Mouse (Mus musculus): Measurements from ENCODE around the gene Adat3. TPM values are rescaled to one million over a fixed set of nuclear protein-coding genes. Genes with fewer than 3 reads are reported as not detected.
"Not testable (repeated sequence)": the region's sequence is repeated elsewhere in the genome, so short reads cannot be mapped to it uniquely, and the experiment has no call there.

The Adat3 gene
- polyA plus RNA-seq, 1 experiment from 2014 or later, result 10.8 TPM

DNA sequence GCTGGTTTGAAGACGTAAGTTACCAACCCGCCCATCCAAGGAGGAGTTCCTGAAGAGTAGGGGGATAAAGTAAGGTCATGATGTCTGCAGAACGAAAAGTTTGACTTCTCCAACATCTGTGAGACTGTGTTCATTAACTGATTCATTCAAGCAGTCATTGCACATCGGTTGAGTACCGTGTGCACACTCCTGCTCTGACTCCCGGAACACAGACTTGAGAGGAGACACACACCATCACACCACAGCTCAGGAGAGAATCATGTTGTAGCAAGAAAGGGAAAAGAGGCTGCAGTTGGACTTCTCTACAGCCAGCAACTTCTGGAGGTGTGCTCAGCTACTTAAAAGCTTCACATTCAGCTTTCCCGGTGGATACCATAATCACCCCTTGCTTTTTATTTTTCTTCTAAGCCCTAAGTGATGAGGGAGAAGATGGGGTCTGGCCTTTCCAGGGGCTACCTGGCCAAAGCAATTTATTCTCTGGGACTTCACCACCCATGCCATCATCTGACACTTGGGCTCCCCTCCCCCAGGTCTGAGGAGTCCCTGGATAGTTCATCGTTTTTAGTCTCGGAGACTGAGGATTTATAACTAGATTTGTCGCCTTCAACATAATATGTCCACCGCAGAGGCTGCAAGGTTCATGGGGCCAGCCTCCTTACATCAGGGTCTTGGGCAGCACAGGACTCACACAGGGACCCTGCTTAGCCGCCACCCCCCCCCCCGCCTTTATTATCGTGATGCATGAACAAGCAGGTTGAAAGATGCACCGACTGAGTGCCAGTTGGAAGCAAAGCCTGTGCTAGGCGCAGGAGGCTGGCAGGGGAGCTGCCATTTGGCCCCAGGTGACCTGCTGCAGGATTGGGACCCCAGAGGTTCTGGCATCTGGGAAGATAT is 18.4 kb downstream of the Adat3 start:
- DNase-seq (ENCODE audit: low spot score), result no peak
- H3K9me3 ChIP-seq (replicated peaks), result no peaks in the 10 kb centered on the region
- H3K36me3 ChIP-seq, result peaks cover 18% of the 10 kb centered on the region
- H3K4me3 ChIP-seq, result peak overlapping the region; percentile 92
- H3K4me1 ChIP-seq, result peaks cover 50% of the 10 kb centered on the region
- H3K27me3 ChIP-seq (ENCODE audit: low read depth, poor library complexity, severe bottlenecking), result no peaks in the 10 kb centered on the region
- 59% methylated on average over 16 of the region's 16 CpGs for WGBS
- H3K27ac ChIP-seq (replicated peaks), result peak overlapping the region; percentile 95

DNA sequence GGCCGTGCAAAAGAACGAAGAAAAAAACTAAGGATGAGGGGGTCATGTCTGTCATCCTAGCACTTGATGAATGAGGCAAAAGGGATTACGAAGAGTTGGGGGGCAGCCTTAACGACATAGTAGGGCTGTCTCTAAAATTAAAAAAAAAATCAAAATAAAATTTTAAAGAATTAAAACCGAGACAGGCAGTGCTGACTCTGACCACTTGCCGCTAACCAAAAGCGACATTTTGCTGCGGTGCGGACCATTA is 18.9 kb downstream of the Adat3 start:
- H3K4me3 ChIP-seq, result peak overlapping the region; percentile 92
- WGBS, result 7% methylated on average over 9 of the region's 9 CpGs
- peak overlapping the region; percentile 95 for H3K27ac ChIP-seq (replicated peaks)
- no peaks in the 10 kb centered on the region for H3K9me3 ChIP-seq (replicated peaks)
- H3K27me3 ChIP-seq (ENCODE audit: low read depth, poor library complexity, severe bottlenecking), result no peaks in the 10 kb centered on the region
- H3K4me1 ChIP-seq, result peaks cover 53% of the 10 kb centered on the region
- H3K36me3 ChIP-seq, result peaks cover 12% of the 10 kb centered on the region
- no peak for DNase-seq (ENCODE audit: low spot score)

- peaks cover 53% of the 10 kb centered on the region for H3K4me1 ChIP-seq
- WGBS, result under 1% methylated on average over 64 of the region's 64 CpGs
- H3K27ac ChIP-seq (replicated peaks), result peak overlapping the region; percentile 95
- H3K4me3 ChIP-seq, result peak overlapping the region; percentile 92
- H3K27me3 ChIP-seq (ENCODE audit: low read depth, poor library complexity, severe bottlenecking), result no peaks in the 10 kb centered on the region
- H3K9me3 ChIP-seq (replicated peaks), result no peaks in the 10 kb centered on the region
- H3K36me3 ChIP-seq, result peaks cover 12% of the 10 kb centered on the region
- peak; percentile 99 for DNase-seq (ENCODE audit: low spot score)
Observed at GRCm38 (mm10) chr10:80621940-80622660, 19.4 kb downstream of the Adat3 start.

DNA sequence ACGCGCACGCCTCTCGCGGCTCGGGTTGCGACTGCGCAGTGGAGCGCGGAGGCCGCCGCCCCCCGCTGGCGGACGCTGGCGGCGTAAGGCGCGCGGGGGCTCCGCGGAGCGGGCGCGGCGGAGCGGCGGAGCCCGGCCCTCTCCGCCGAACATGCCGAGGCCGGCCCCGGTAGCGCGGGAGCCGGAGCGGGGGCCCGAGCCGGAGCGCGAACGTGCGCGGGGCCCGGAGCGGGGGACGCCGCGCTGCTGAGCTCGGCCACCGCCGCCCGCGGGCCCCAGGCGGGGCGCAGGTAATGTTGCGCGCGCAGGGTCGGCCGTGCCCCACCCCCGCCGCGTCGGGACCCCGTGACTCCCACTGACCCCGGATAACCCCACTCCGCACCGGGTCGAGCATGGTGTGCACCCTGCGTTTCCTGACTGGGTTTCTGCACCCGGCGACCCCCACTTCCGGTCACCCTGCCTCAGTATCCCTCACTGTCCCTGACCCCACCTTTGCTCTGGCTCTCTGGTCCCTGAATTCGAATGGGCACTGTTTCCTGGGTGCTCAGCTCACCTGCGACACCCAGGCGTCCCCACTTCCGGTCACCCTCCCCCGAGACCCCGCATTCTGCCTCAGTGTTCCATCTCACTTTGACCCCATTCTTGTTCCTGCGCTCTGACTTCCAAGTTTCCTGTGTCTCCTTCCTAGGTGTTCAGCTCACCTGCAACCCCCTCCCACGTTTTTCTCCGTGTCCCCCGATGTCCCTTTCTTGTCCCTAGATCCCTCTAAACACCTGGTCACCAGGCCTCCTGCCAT is 20.2 kb downstream of the Adat3 start, which contains the start of gene Csnk1g2:
Gene Csnk1g2 (plus strand): TSS at position 178 of the 796 bp plus-strand sequence.
- peak; percentile 40 for DNase-seq (ENCODE audit: low spot score)
- peak within 1 kb of the TSS; percentile 95 for H3K27ac ChIP-seq (replicated peaks)
- peaks cover 15% of the 10 kb centered on the region for H3K36me3 ChIP-seq
- peak within 1 kb of the TSS; percentile 92 for H3K4me3 ChIP-seq
- H3K4me1 ChIP-seq, result peaks cover 60% of the 10 kb centered on the region
- H3K27me3 ChIP-seq (ENCODE audit: low read depth, poor library complexity, severe bottlenecking), result no peaks in the 10 kb centered on the region
- under 1% methylated on average over 82 of the region's 85 CpGs for WGBS
- no peaks in the 10 kb centered on the region for H3K9me3 ChIP-seq (replicated peaks)

GRCm38 (mm10) chr10:80623457-80624191 is 20.9 kb downstream of the Adat3 start:
- Histone ChIP-seq H3K36me3 (peaks cover 15% of the 10 kb centered on the region), H3K4me3 (peak overlapping the region; percentile 92), H3K27ac (replicated peaks) (peak overlapping the region; percentile 95), H3K4me1 (peaks cover 68% of the 10 kb centered on the region), H3K27me3 (ENCODE audit: low read depth, poor library complexity, severe bottlenecking) (no peaks in the 10 kb centered on the region), H3K9me3 (replicated peaks) (no peaks in the 10 kb centered on the region)
- 22% methylated on average over 15 of the region's 15 CpGs for WGBS
- DNase-seq (ENCODE audit: low spot score), result peak; percentile 53

DNA sequence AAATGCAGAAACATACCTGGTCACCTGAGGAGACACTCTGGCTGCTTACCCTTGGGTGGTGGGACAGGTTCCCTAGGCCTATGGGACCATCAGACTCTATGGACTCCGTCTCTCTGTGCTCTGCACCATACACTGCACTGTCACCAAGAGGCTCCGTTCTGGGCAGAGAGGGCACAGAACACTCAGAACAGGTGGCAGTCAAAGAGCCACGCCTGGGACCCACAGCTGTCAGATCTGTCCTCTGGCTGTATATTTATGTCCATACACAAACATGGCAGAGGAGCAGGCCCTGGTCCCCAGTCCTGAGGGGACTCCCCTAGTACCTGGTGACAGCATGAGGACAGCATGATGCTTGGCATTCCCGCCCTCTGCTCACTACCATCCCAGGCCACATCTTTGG is 23.1 kb downstream of the Adat3 start:
- Histone ChIP-seq H3K27me3 (ENCODE audit: low read depth, poor library complexity, severe bottlenecking) (no peaks in the 10 kb centered on the region), H3K36me3 (peaks cover 33% of the 10 kb centered on the region), H3K4me3 (peak overlapping the region; percentile 3; the same call in 1 of the 2 replicates), H3K9me3 (replicated peaks) (no peaks in the 10 kb centered on the region), H3K4me1 (peaks cover 63% of the 10 kb centered on the region), H3K27ac (replicated peaks) (no peak overlapping the region)
- DNase-seq (ENCODE audit: low spot score), result no peak
- 87% methylated on average over 4 of the region's 4 CpGs for WGBS

- Histone ChIP-seq H3K27me3 (ENCODE audit: low read depth, poor library complexity, severe bottlenecking) (no peaks in the 10 kb centered on the region), H3K36me3 (peaks cover 48% of the 10 kb centered on the region), H3K4me1 (peaks cover 54% of the 10 kb centered on the region), H3K27ac (replicated peaks) (peak overlapping the region; percentile 25; the same call in 1 of the 2 replicates), H3K4me3 (0 out of 2 replicates have a peak overlapping the region, but pooled peaks have one; percentile 3), H3K9me3 (replicated peaks) (no peaks in the 10 kb centered on the region)
- WGBS, result 68% methylated on average over 2 of the region's 2 CpGs
- no peak for DNase-seq (ENCODE audit: low spot score)
Observed at GRCm38 (mm10) chr10:80627685-80628084, 25.0 kb downstream of the Adat3 start.

GRCm38 (mm10) chr10:80628925-80629324 is 26.2 kb downstream of the Adat3 start:
- Histone ChIP-seq H3K27me3 (ENCODE audit: low read depth, poor library complexity, severe bottlenecking) (no peaks in the 10 kb centered on the region), H3K27ac (replicated peaks) (0 out of 2 replicates have a peak overlapping the region, but pooled peaks have one; percentile 49), H3K36me3 (peaks cover 55% of the 10 kb centered on the region), H3K9me3 (replicated peaks) (no peaks in the 10 kb centered on the region), H3K4me3 (no peak overlapping the region; the same call in 1 of the 2 replicates), H3K4me1 (peaks cover 44% of the 10 kb centered on the region)
- DNase-seq (ENCODE audit: low spot score), result no peak
- 95% methylated on average over 9 of the region's 9 CpGs for WGBS

GRCm38 (mm10) chr10:80635345-80635744 is 32.7 kb downstream of the Adat3 start:
- H3K4me3 ChIP-seq, result no peak overlapping the region

GRCm38 (mm10) chr10:80646936-80647335 is 44.3 kb downstream of the Adat3 start:
- DNase-seq (ENCODE audit: low spot score), result no peak
- Histone ChIP-seq H3K9me3 (replicated peaks) (no peaks in the 10 kb centered on the region), H3K4me1 (peaks cover 5% of the 10 kb centered on the region; the same call in 1 of the 2 replicates), H3K4me3 (no peak overlapping the region), H3K27me3 (ENCODE audit: low read depth, poor library complexity, severe bottlenecking) (no peaks in the 10 kb centered on the region), H3K36me3 (peaks cover 85% of the 10 kb centered on the region), H3K27ac (replicated peaks) (no peak overlapping the region)
- WGBS, result 92% methylated on average over 10 of the region's 10 CpGs

More at GRCm38 (mm10) chr10:80635345-80635744, 32.7 kb downstream of the Adat3 start:
- Histone ChIP-seq H3K27ac (replicated peaks) (no peak overlapping the region), H3K36me3 (peaks cover 90% of the 10 kb centered on the region), H3K4me1 (no peaks in the 10 kb centered on the region), H3K9me3 (replicated peaks) (no peaks in the 10 kb centered on the region), H3K27me3 (ENCODE audit: low read depth, poor library complexity, severe bottlenecking) (no peaks in the 10 kb centered on the region)
- 92% methylated on average over 6 of the region's 6 CpGs for WGBS
- no peak for DNase-seq (ENCODE audit: low spot score)

- DNase-seq (ENCODE audit: low spot score); H3K27me3 ChIP-seq (ENCODE audit: low read depth, poor library complexity, severe bottlenecking); H3K4me3 ChIP-seq; H3K4me1 ChIP-seq; H3K9me3 ChIP-seq (replicated peaks); H3K27ac ChIP-seq (replicated peaks): not testable (repeated sequence)
- 85% methylated on average over 6 of the region's 6 CpGs for WGBS
- peaks cover 61% of the 10 kb centered on the region for H3K36me3 ChIP-seq
Observed at GRCm38 (mm10) chr10:80649910-80650309, 47.2 kb downstream of the Adat3 start.

- peaks cover 56% of the 10 kb centered on the region for H3K36me3 ChIP-seq
Observed at GRCm38 (mm10) chr10:80650392-80650791, 47.7 kb downstream of the Adat3 start.

More at GRCm38 (mm10) chr10:80650392-80650791, 47.7 kb downstream of the Adat3 start:
- H3K27ac ChIP-seq (replicated peaks), result no peak overlapping the region
- H3K4me1 ChIP-seq, result peaks cover 14% of the 10 kb centered on the region
- H3K9me3 ChIP-seq (replicated peaks), result no peaks in the 10 kb centered on the region
- WGBS, result 93% methylated on average over 10 of the region's 10 CpGs
- no peak for DNase-seq (ENCODE audit: low spot score)
- H3K27me3 ChIP-seq (ENCODE audit: low read depth, poor library complexity, severe bottlenecking), result no peaks in the 10 kb centered on the region
- H3K4me3 ChIP-seq, result no peak overlapping the region

All from midbrain, embryonic 10.5 days (tissue).